Mouse (Mus musculus): ENCODE data around the gene Rps6ka5. TPM values are rescaled to one million over a fixed set of nuclear protein-coding genes. Genes with fewer than 3 reads are reported as not detected.

Gene Rps6ka5
- polyA plus RNA-seq, 1 experiment from 2014 or later, result 2.5 TPM

DNA sequence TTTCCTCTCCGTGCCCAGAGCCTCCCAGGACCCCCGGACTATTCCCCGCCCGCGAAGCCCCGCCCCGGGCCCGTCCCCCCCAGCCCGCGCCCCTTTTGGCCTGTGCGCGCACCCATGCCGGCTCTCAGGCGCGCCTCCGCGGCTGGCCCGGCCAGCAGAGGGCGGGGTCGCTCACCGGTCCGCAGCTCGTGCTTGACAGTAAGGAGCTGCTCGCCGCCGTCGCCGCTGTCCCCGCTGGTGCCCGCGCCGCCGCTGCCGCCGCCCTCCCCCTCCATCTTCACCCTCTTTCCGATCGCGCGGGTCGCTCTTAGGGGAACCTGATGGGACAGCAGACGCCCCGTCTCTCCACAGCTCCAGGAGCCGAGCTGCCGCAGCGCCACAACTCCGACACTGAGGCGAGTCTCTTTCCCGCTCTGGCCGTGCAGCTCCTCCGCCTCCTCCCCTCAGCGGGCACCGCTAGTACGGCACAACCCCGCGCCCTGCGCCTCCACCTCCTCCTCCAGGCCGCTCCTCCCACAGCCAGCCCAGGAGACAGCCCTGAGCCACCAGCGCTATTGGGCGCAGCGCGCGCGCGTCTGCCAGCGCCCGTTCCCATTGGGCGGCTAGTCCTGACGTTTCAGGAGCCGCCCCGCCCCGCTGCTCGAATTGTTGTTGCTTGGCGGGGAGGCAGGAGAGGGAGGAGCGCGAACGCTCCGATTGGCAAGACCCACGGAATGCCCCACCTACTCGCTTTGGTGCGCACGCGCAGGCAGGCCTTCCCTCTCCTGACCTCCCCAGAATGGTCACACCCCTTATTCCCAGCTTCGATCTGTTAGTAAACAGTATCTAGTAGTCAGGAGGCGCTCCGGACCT, 2.0 kb downstream of the Rps6ka5 start:
- in situ Hi-C loops (cut with MboI; ENCODE audit: low pct_unique_long_range_greater_than_20kb), result loop anchor here (5.0 to 10.0 kb wide), 2 partner anchors 117 to 210 kb away; no protein-coding TSS in a partner anchor
- TF ChIP-seq CTCF (IDR thresholded peaks at IDR 0.05), result peak; percentile 94
- no peaks in the 10 kb centered on the region for H3K27me3 ChIP-seq
- ATAC-seq, result peak; percentile 99
- peak; percentile 96 for DNase-seq (ENCODE audit: low read depth, low spot score)
- ChIA-PET CTCF (interaction anchor here (0.8 to 1.6 kb wide), 6 partner anchors 14 to 117 kb away, joined by 3 to 4 read pairs (median 3); no protein-coding TSS in a partner anchor), POLR2A (interaction anchor here (0.7 kb wide), 1 partner anchor 144 kb away, joined by 3 read pairs; no protein-coding TSS in a partner anchor)

DNA sequence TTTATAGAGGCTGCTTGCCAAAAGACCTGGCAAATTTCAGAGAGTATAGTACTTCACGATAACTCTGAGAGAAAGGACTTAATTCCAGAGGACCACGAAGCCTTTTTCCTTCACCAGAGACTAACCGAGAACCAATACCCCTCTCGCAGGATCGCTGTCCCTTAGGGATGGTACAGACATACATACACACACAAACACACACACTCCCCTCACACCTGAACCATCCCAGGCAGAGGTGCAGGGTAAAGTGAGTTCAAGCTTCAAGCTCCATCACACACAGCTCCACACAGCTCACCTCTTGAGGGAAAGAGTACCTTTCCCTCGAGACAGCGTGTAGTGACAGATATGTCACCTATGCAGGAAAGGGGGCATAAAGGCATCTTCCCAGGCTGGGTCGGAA, 2.6 kb downstream of the Rps6ka5 start:
- no peaks in the 10 kb centered on the region for H3K27me3 ChIP-seq
- in situ Hi-C loops (cut with MboI; ENCODE audit: low pct_unique_long_range_greater_than_20kb), result loop anchor here (5.0 to 10.0 kb wide), 2 partner anchors 118 to 211 kb away; no protein-coding TSS in a partner anchor
- no peak for TF ChIP-seq CTCF (IDR thresholded peaks at IDR 0.05)
- ChIA-PET POLR2A (no interaction called here), CTCF (interaction anchor here (1.0 to 1.3 kb wide), 3 partner anchors 16 to 118 kb away, joined by 3 to 4 read pairs (median 3); no protein-coding TSS in a partner anchor)
- DNase-seq (ENCODE audit: low read depth, low spot score) (no peak), ATAC-seq (no peak)

DNA sequence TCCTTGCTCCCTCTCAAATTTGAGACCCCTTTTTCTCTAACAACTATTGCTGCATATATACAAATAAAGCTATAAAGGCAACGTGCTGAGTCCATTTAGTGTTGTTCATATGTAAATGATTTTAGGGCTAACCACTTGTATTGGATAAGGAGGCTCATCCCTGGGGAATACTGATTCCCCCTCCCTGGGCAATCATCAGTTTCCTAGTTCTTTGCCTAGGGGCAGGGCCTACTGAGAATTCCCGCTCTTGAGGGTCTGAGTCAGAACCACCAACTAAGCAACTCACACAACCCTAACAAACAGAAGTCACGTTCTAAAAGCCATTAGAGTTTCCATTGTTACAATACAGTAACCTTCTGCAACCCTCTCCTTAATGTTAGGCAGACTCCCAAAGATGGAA, 6.0 kb downstream of the Rps6ka5 start:
- POLR2A ChIA-PET, result no interaction called here
- CTCF ChIA-PET, result no interaction called here
- no peaks in the 10 kb centered on the region for H3K27me3 ChIP-seq
- ATAC-seq (no peak), DNase-seq (ENCODE audit: low read depth, low spot score) (no peak)
- in situ Hi-C loops (cut with MboI; ENCODE audit: low pct_unique_long_range_greater_than_20kb), result loop anchor here (5.0 to 10.0 kb wide), 2 partner anchors 122 to 214 kb away; no protein-coding TSS in a partner anchor
- TF ChIP-seq CTCF (IDR thresholded peaks at IDR 0.05), result no peak

GRCm38 (mm10) chr12:100717446-100717845, 9.3 kb downstream of the Rps6ka5 start:
- no peak for ATAC-seq
- in situ Hi-C loops (cut with MboI; ENCODE audit: low pct_unique_long_range_greater_than_20kb), result no loop called here

DNA sequence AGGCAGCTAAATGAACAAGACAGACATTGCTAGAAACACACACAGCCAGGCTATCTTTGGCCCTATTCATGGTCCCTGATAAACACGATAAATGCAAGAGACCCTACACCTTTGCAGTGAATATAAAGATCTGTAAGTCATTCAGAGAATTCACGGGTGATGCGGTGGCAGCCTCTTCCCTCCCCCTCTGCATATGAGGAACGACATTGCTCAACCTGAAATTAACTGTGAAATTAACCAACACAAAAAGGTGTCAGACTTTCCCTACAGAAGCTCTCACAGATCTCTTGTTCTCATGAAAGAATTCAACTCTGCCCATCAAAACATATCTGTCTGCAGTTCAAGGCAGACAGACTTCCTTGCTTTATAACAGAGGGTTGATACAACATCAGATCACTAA, 9.8 kb downstream of the Rps6ka5 start:
- CTCF ChIA-PET, result no interaction called here
- DNase-seq (ENCODE audit: low read depth, low spot score) (no peak), ATAC-seq (no peak)
- POLR2A ChIA-PET, result no interaction called here
- no peak for TF ChIP-seq CTCF (IDR thresholded peaks at IDR 0.05)
- in situ Hi-C loops (cut with MboI; ENCODE audit: low pct_unique_long_range_greater_than_20kb), result no loop called here
- H3K27me3 ChIP-seq, result no peaks in the 10 kb centered on the region

More at GRCm38 (mm10) chr12:100717446-100717845, 9.3 kb downstream of the Rps6ka5 start:
- no peak for DNase-seq (ENCODE audit: low read depth, low spot score)
- POLR2A ChIA-PET, result no interaction called here
- CTCF ChIA-PET, result no interaction called here
- TF ChIP-seq CTCF (IDR thresholded peaks at IDR 0.05), result no peak
- H3K27me3 ChIP-seq, result no peaks in the 10 kb centered on the region

DNA sequence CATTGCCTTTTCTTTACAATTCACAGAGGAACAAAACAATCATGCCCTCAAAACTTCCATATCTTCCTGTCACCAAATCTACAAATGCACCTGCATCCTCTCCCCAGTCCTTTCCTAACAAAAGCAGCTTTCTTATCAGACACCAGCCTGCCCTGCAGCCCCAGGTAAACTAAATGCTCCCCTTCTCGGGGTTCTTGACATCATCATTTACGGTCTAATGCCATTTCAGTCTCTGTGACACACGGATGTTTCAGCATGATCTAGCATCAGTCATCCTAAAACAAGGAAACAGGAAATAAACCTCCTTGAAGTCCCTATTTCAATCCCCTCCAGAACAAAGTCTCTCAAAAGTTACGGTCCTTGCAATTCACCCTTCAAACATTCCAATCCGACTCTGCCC, 15.0 kb downstream of the Rps6ka5 start:
- H3K27me3 ChIP-seq, result no peaks in the 10 kb centered on the region
- in situ Hi-C loops (cut with MboI; ENCODE audit: low pct_unique_long_range_greater_than_20kb), result no loop called here
- ATAC-seq (no peak), DNase-seq (ENCODE audit: low read depth, low spot score) (no peak)
- CTCF ChIA-PET, result interaction anchor here (1.0 kb wide), 1 partner anchor 16 kb away, joined by 3 read pairs; no protein-coding TSS in a partner anchor
- POLR2A ChIA-PET, result no interaction called here
- TF ChIP-seq CTCF (IDR thresholded peaks at IDR 0.05), result no peak

DNA sequence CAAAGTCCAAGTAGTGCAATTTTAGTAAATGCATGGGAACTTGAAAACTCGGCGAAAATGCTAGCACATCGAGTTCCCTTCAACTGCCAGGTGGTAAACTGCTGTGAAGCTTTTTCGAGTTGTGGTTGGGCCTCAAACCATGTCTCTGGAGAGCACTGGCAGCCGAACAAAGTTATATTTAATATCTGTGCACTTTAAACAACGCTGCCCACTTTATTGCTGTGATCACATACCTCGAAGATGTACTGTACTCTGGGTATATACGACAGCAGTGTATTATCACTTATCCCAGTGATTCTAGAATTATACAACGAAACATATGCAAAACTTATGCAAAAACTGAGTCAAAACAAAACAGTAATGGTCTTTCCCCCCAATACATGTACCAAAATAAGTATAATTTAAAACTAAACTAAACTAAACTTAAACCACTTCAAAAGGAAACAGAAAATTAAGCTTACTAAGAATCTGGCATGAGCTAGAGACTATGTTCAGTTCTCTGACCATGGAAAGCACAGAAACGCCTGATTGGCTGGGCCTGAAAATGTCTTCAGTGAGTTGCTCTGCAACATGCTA, 15.6 kb downstream of the Rps6ka5 start:
- ChIA-PET POLR2A (no interaction called here), CTCF (interaction anchor here (0.9 to 1.0 kb wide), 2 partner anchors 14 to 17 kb away, joined by 3 read pairs; no protein-coding TSS in a partner anchor)
- in situ Hi-C loops (cut with MboI; ENCODE audit: low pct_unique_long_range_greater_than_20kb), result no loop called here

GRCm38 (mm10) chr12:100710432-100710831, 16.4 kb downstream of the Rps6ka5 start:
- TF ChIP-seq CTCF (IDR thresholded peaks at IDR 0.05), result no peak
- H3K27me3 ChIP-seq, result no peaks in the 10 kb centered on the region
- in situ Hi-C loops (cut with MboI; ENCODE audit: low pct_unique_long_range_greater_than_20kb), result no loop called here
- ChIA-PET POLR2A (no interaction called here), CTCF (interaction anchor here (0.9 kb wide), 1 partner anchor 15 kb away, joined by 3 read pairs; no protein-coding TSS in a partner anchor)
- ATAC-seq, result no peak
- DNase-seq (ENCODE audit: low read depth, low spot score), result no peak

More for the DNA sequence above, 15.6 kb downstream of the Rps6ka5 start:
- no peaks in the 10 kb centered on the region for H3K27me3 ChIP-seq
- no peak for TF ChIP-seq CTCF (IDR thresholded peaks at IDR 0.05)
- ATAC-seq (no peak), DNase-seq (ENCODE audit: low read depth, low spot score) (no peak)

DNA sequence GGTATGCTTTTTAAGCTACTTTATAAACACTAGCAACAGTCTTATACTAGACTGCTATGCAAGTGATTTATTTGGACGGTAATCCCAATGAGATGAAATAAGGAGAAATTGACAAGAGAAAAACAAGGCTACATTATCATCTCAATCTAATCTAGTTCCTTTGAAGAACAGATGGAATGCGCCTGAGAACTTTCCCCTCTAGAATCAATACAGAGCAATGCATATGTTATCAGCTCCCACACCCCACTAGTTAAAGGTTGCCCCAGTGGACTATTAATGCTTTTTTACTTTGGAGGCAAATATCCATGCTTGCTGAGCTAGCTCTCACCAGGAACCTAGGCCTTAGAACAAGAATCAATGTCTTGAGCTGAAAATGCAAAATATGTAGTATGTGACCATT, 19.5 kb downstream of the Rps6ka5 start:
- H3K27me3 ChIP-seq, result no peaks in the 10 kb centered on the region
- TF ChIP-seq CTCF (IDR thresholded peaks at IDR 0.05), result no peak
- ChIA-PET CTCF (no interaction called here), POLR2A (no interaction called here)
- in situ Hi-C loops (cut with MboI; ENCODE audit: low pct_unique_long_range_greater_than_20kb), result no loop called here
- no peak for ATAC-seq
- no peak for DNase-seq (ENCODE audit: low read depth, low spot score)

- no peak for TF ChIP-seq CTCF (IDR thresholded peaks at IDR 0.05)
- in situ Hi-C loops (cut with MboI; ENCODE audit: low pct_unique_long_range_greater_than_20kb), result no loop called here
- ChIA-PET CTCF (interaction anchor here (1.0 kb wide), 1 partner anchor 20 kb away, joined by 3 read pairs; no protein-coding TSS in a partner anchor), POLR2A (no interaction called here)
- H3K27me3 ChIP-seq, result no peaks in the 10 kb centered on the region
- ATAC-seq, result no peak
- DNase-seq (ENCODE audit: low read depth, low spot score), result no peak
These were observed 21.6 kb downstream of the Rps6ka5 start for GRCm38 (mm10) chr12:100705057-100705722.
